Mouse (Mus musculus) MEL (cell line): ENCODE data around the gene Sox5. TPM values are rescaled to one million over a fixed set of nuclear protein-coding genes. Genes with fewer than 3 reads are reported as not detected.

Source experiments
- DNase-seq: peaks from one replicate; pipeline ENCODE4 v3.0.0; 2011; ENCODE audit warnings: low read depth, low spot score
- H3K27ac ChIP-seq: 2 replicates; pipeline ENCODE4 v1.5.1; 2012; ENCODE audit warnings: low read depth, mild to moderate bottlenecking, control low read depth, low read length, moderate library complexity; ENCODE audit not compliant: control insufficient read depth
- H3K27me3 ChIP-seq, 2 experiments: fragments of 150-350 bp in 1 of 2; sonication (generic) in 1 of 2; 2 replicates each; pipeline ENCODE4 v1.6.1; 2012; ENCODE audit warnings: low read length in 2 of 2, mild to moderate bottlenecking in 2 of 2, improper control_type of control experiment in 1 of 2, moderate library complexity in 1 of 2; ENCODE audit not compliant: insufficient read depth in 2 of 2, control insufficient read depth in 1 of 2
- H3K36me3 ChIP-seq, 2 experiments: 2 replicates each; pipeline ENCODE4 v1.6.1; 2012 to 2014; ENCODE audit warnings: low read length in 2 of 2, improper control_type of control experiment in 1 of 2, inconsistent platforms in 1 of 2, mild to moderate bottlenecking in 1 of 2; ENCODE audit not compliant: insufficient read depth in 2 of 2, control insufficient read depth in 1 of 2
- H3K4me1 ChIP-seq, 2 experiments: fragments of 150-350 bp in 1 of 2; sonication (generic) in 1 of 2; 2 replicates each; pipeline ENCODE4 v1.6.1; 2012; ENCODE audit warnings: low read length in 2 of 2, improper control_type of control experiment in 1 of 2, mild to moderate bottlenecking in 1 of 2; ENCODE audit not compliant: insufficient read depth in 2 of 2, control insufficient read depth in 1 of 2
- H3K4me3 ChIP-seq, 2 experiments: fragments of 150-350 bp in 1 of 2; sonication (generic) in 1 of 2; 2 replicates each; pipeline ENCODE4 v1.5.1; 2012; ENCODE audit warnings: low read depth in 2 of 2, low read length in 2 of 2, mild to moderate bottlenecking in 2 of 2, moderate library complexity in 2 of 2, control low read depth in 1 of 2, improper control_type of control experiment in 1 of 2; ENCODE audit not compliant: control insufficient read depth in 1 of 2, insufficient read depth in 1 of 2
- H3K79me2 ChIP-seq: 2 replicates; pipeline ENCODE4 v1.6.1; 2012; ENCODE audit warnings: mild to moderate bottlenecking, low read length, moderate library complexity; ENCODE audit not compliant: control insufficient read depth, poor library complexity, insufficient read depth
- H3K9ac ChIP-seq: 2 replicates; pipeline ENCODE4 v1.6.1; 2012; ENCODE audit warnings: low read depth, mild to moderate bottlenecking, control low read depth, low read length, moderate library complexity; ENCODE audit not compliant: control insufficient read depth, poor library complexity, severe bottlenecking
- H3K9me3 ChIP-seq: fragments of 150-350 bp; sonication (generic); replicated peaks from 2 replicates; pipeline ENCODE4 v1.6.1; 2012; ENCODE audit warnings: mild to moderate bottlenecking, low read length, improper control_type of control experiment, moderate library complexity; ENCODE audit not compliant: insufficient read depth
- BHLHE40 ChIP-seq: IDR thresholded peaks from 2 replicates; pipeline ENCODE4 v1.6.1; 2012; ENCODE audit warnings: low read depth, mild to moderate bottlenecking, inconsistent platforms, low read length, improper control_type of control experiment, borderline replicate concordance
- CHD2 ChIP-seq: IDR thresholded peaks from 2 replicates; pipeline ENCODE4 v1.6.1; 2011; ENCODE audit warnings: low read length, improper control_type of control experiment
- CTCF ChIP-seq, 3 experiments: IDR thresholded peaks in 2 of 3; conservative IDR thresholded peaks in 1 of 3; 2 replicates each; pipeline ENCODE4 v1.5.1; 2011 to 2012; ENCODE audit warnings: low read length in 3 of 3, low read depth in 2 of 3, mild to moderate bottlenecking in 2 of 3, improper control_type of control experiment in 1 of 3, inconsistent platforms in 1 of 3, mixed read lengths in 1 of 3, moderate library complexity in 1 of 3; ENCODE audit not compliant: control insufficient read depth in 1 of 3, insufficient read depth in 1 of 3, poor library complexity in 1 of 3, severe bottlenecking in 1 of 3
- E2F4 ChIP-seq: IDR thresholded peaks from 2 replicates; pipeline ENCODE4 v1.6.1; 2011; ENCODE audit warnings: low read depth, low read length, improper control_type of control experiment, borderline replicate concordance
- ELF1 ChIP-seq: IDR thresholded peaks from 2 replicates; pipeline ENCODE4 v1.6.1; 2014; ENCODE audit warnings: low read depth, mild to moderate bottlenecking, inconsistent platforms, low read length, improper control_type of control experiment, moderate library complexity
- ETS1 ChIP-seq: IDR thresholded peaks from 2 replicates; pipeline ENCODE4 v1.6.1; 2012; ENCODE audit warnings: low read depth, mild to moderate bottlenecking, inconsistent platforms, low read length, improper control_type of control experiment, moderate library complexity
- GABPA ChIP-seq: IDR thresholded peaks from 2 replicates; pipeline ENCODE4 v1.6.1; 2012; ENCODE audit warnings: low read depth, mild to moderate bottlenecking, inconsistent platforms, low read length, improper control_type of control experiment, moderate library complexity
- HCFC1 ChIP-seq: IDR thresholded peaks from 2 replicates; pipeline ENCODE4 v1.6.1; 2012; ENCODE audit warnings: low read depth, mild to moderate bottlenecking, inconsistent platforms, low read length, improper control_type of control experiment, moderate library complexity
- JUND ChIP-seq: IDR thresholded peaks from 2 replicates; pipeline ENCODE4 v1.6.1; 2011; ENCODE audit warnings: low read depth, mild to moderate bottlenecking, improper control_type of control experiment, low read length
- KAT2A ChIP-seq: conservative IDR thresholded peaks from 2 replicates; pipeline ENCODE4 v1.6.1; 2012; ENCODE audit warnings: low read depth, low read length, improper control_type of control experiment, inconsistent platforms
- MAFK ChIP-seq: IDR thresholded peaks from 2 replicates; pipeline ENCODE4 v1.6.1; 2011; ENCODE audit warnings: low read depth, mild to moderate bottlenecking, low read length, improper control_type of control experiment, borderline replicate concordance
- MYC ChIP-seq: IDR thresholded peaks from 2 replicates; pipeline ENCODE4 v1.6.1; 2011; ENCODE audit warnings: low read depth, mild to moderate bottlenecking, low read length, improper control_type of control experiment, moderate library complexity
- NRF1 ChIP-seq: IDR thresholded peaks from 2 replicates; pipeline ENCODE4 v1.6.1; 2014; ENCODE audit warnings: low read depth, mild to moderate bottlenecking, inconsistent platforms, low read length, improper control_type of control experiment, moderate library complexity; ENCODE audit not compliant: poor library complexity, insufficient read depth, severe bottlenecking
- POLR2AphosphoS5 ChIP-seq: IDR thresholded peaks from 2 replicates; pipeline ENCODE4 v1.6.1; 2012; ENCODE audit warnings: low read depth, borderline replicate concordance, mild to moderate bottlenecking, inconsistent platforms, low read length, moderate library complexity, mixed read lengths
- RAD21 ChIP-seq: IDR thresholded peaks from 2 replicates; pipeline ENCODE4 v1.6.1; 2011; ENCODE audit warnings: mild to moderate bottlenecking, low read depth, low read length, improper control_type of control experiment
- SMC3 ChIP-seq: IDR thresholded peaks from 2 replicates; pipeline ENCODE4 v1.6.1; 2011; ENCODE audit warnings: low read depth, low read length, improper control_type of control experiment
- TAL1 ChIP-seq: IDR thresholded peaks from 2 replicates; pipeline ENCODE4 v1.6.1; 2012; ENCODE audit warnings: mild to moderate bottlenecking, inconsistent platforms, low read length, moderate library complexity, mixed read lengths
- TCF12 ChIP-seq: IDR thresholded peaks from 2 replicates; pipeline ENCODE4 v1.6.1; 2014; ENCODE audit warnings: low read depth, mild to moderate bottlenecking, inconsistent platforms, low read length, improper control_type of control experiment, moderate library complexity
- UBTF ChIP-seq: IDR thresholded peaks from 2 replicates; pipeline ENCODE4 v1.6.1; 2012; ENCODE audit warnings: low read depth, mild to moderate bottlenecking, inconsistent platforms, low read length, improper control_type of control experiment, moderate library complexity, borderline replicate concordance; ENCODE audit not compliant: insufficient read depth
- USF1 ChIP-seq: IDR thresholded peaks from 2 replicates; pipeline ENCODE4 v1.6.1; 2014; ENCODE audit warnings: low read depth, mild to moderate bottlenecking, inconsistent platforms, low read length, improper control_type of control experiment, moderate library complexity
- USF2 ChIP-seq, 2 experiments: IDR thresholded peaks; 2 replicates each; pipeline ENCODE4 v1.6.1; 2011 to 2012; ENCODE audit warnings: improper control_type of control experiment in 2 of 2, low read length in 2 of 2, borderline replicate concordance in 1 of 2, inconsistent platforms in 1 of 2, low read depth in 1 of 2, mild to moderate bottlenecking in 1 of 2; ENCODE audit not compliant: insufficient read depth in 1 of 2
- ZC3H11A ChIP-seq: IDR thresholded peaks from 2 replicates; pipeline ENCODE4 v1.6.1; 2012; ENCODE audit warnings: low read depth, mild to moderate bottlenecking, inconsistent platforms, low read length, improper control_type of control experiment
- ZMIZ1 ChIP-seq: IDR thresholded peaks from 2 replicates; pipeline ENCODE4 v1.6.1; 2012; ENCODE audit warnings: low read depth, mild to moderate bottlenecking, inconsistent platforms, low read length, improper control_type of control experiment, moderate library complexity
- ZNF384 ChIP-seq: IDR thresholded peaks from 2 replicates; pipeline ENCODE4 v1.6.1; 2012; ENCODE audit warnings: low read depth, mild to moderate bottlenecking, inconsistent platforms, low read length, improper control_type of control experiment
- polyA plus RNA-seq, 2 experiments: library from polyadenylated mRNA; stranded (reverse) in 1 of 2; unstranded in 1 of 2; fragments of >175 nt in 1 of 2; fragments of >200 nt in 1 of 2; gene quantifications; 2 replicates each; pipeline versions ENCODE4 v1.2.1 to v1.2.4; 2012; ENCODE audit warnings: low replicate concordance in 2 of 2, low read depth in 1 of 2; ENCODE audit not compliant: insufficient read length in 2 of 2, insufficient read depth in 1 of 2, missing spikeins in 1 of 2
- total RNA-seq: library from RNA; depleted of rRNA; stranded (reverse); fragments of 300-350 nt; gene quantifications from 2 replicates; pipeline ENCODE4 v1.2.3, GENCODE M21; 2012

Gene Sox5
- total and polyA plus RNA-seq, 3 experiments: 0.19 to 3.0 TPM; not detected in 1

GRCm38 (mm10) chr6:144710816-144711215, 71.0 kb downstream of the Sox5 start:
- H3K36me3 ChIP-seq: no peaks in the 10 kb centered on the region
- H3K9ac ChIP-seq: no peak overlapping the region
- no peaks in the 10 kb centered on the region for H3K9me3 ChIP-seq
- DNase-seq: no peak
- no peak overlapping the region for H3K27ac ChIP-seq
- no peaks in the 10 kb centered on the region for H3K79me2 ChIP-seq
- no peaks in the 10 kb centered on the region for H3K4me1 ChIP-seq
- no peak overlapping the region for H3K4me3 ChIP-seq
- TF ChIP-seq ZC3H11A: no peak
- no peak for TF ChIP-seq BHLHE40
- TF ChIP-seq MYC: no peak
- no peak for TF ChIP-seq RAD21
- no peak for TF ChIP-seq CHD2
- no peak for TF ChIP-seq SMC3
- TF ChIP-seq POLR2AphosphoS5: no peak
- no peak for TF ChIP-seq JUND
- no peak for TF ChIP-seq MAFK
- no peak for TF ChIP-seq TCF12
- TF ChIP-seq TAL1: no peak
- TF ChIP-seq ZNF384: no peak
- no peak for TF ChIP-seq USF1
- no peaks in the 10 kb centered on the region for H3K27me3 ChIP-seq

GRCm38 (mm10) chr6:144709614-144710180, 72.1 kb downstream of the Sox5 start:
- Histone ChIP-seq H3K9ac (no peak overlapping the region), H3K79me2 (no peaks in the 10 kb centered on the region), H3K4me1 (no peaks in the 10 kb centered on the region), H3K27ac (no peak overlapping the region), H3K4me3 (no peak overlapping the region), H3K27me3 (no peaks in the 10 kb centered on the region), H3K36me3 (no peaks in the 10 kb centered on the region), H3K9me3 (no peaks in the 10 kb centered on the region)
- TF ChIP-seq MYC (no peak), USF1 (no peak), TAL1 (no peak), CTCF (IDR thresholded peaks at IDR 0.05 in 2 of 3, conservative IDR thresholded peaks at IDR 0.05 in 1 of 3; ENCODE audit: control insufficient read depth in 1 of 3, insufficient read depth in 1 of 3, low read depth in 2 of 3, low read length in 3 of 3, poor library complexity in 1 of 3, severe bottlenecking in 1 of 3) (no peak), NRF1 (no peak), ZC3H11A (no peak), E2F4 (no peak), ETS1 (no peak), BHLHE40 (no peak), MAFK (no peak), ELF1 (no peak), HCFC1 (no peak), ZMIZ1 (no peak), UBTF (no peak), GABPA (no peak), POLR2AphosphoS5 (no peak), JUND (no peak), USF2 (IDR thresholded peaks at IDR 0.05; ENCODE audit: borderline replicate concordance in 1 of 2, insufficient read depth in 1 of 2, low read depth in 1 of 2, low read length in 2 of 2) (no peak), KAT2A (no peak)
- no peak for DNase-seq
